Mouse (Mus musculus) midbrain, embryonic 15.5 days (tissue): Measurements from ENCODE around the gene Csnk1e. TPM values are rescaled to one million over a fixed set of nuclear protein-coding genes. Genes with fewer than 3 reads are reported as not detected.

Experiments used
- ATAC-seq: fragments of 200-750 bp; cut with Nextera tagmentation; replicated peaks from 2 replicates; pipeline ENCODE4 v1.8.0; 2017; ENCODE audit warnings: moderate TSS enrichment
- H3K27ac ChIP-seq: fragments of 300-500 bp; sonication (generic); 2 replicates; pipeline ENCODE4 v1.5.1; 2015; ENCODE audit warnings: mild to moderate bottlenecking, inconsistent platforms
- H3K27me3 ChIP-seq: fragments of 300-500 bp; sonication (generic); replicated peaks from 2 replicates; pipeline ENCODE4 v1.6.1; 2015; ENCODE audit warnings: inconsistent platforms
- H3K36me3 ChIP-seq: fragments of 300-500 bp; sonication (generic); replicated peaks from 2 replicates; pipeline ENCODE4 v1.6.1; 2015; ENCODE audit warnings: inconsistent platforms
- H3K4me1 ChIP-seq: fragments of 300-500 bp; sonication (generic); 2 replicates; pipeline ENCODE4 v1.6.1; 2015; ENCODE audit warnings: inconsistent platforms
- H3K4me2 ChIP-seq: fragments of 300-500 bp; sonication (generic); 2 replicates; pipeline ENCODE4 v1.6.1; 2015; ENCODE audit warnings: inconsistent platforms, mild to moderate bottlenecking, moderate library complexity
- H3K4me3 ChIP-seq: fragments of 300-500 bp; sonication (generic); 2 replicates; pipeline ENCODE4 v1.5.1; 2015; ENCODE audit warnings: mild to moderate bottlenecking, inconsistent platforms
- H3K9ac ChIP-seq: fragments of 300-500 bp; sonication (generic); 2 replicates; pipeline ENCODE4 v1.6.1; 2015; ENCODE audit warnings: mild to moderate bottlenecking, inconsistent platforms
- H3K9me3 ChIP-seq: fragments of 300-500 bp; sonication (generic); 2 replicates; pipeline ENCODE4 v1.6.1; 2016; ENCODE audit warnings: inconsistent platforms
- WGBS: fragments of 180-500 bp; shearing (Covaris S2); methylation state at CpG from one replicate; pipeline ENCODE4 v1.1.7; 2015; ENCODE audit warnings: mixed read lengths; 5-methylcytosine and 5-hydroxymethylcytosine counted together
- polyA plus RNA-seq: library from polyadenylated mRNA; unstranded; fragments of >200 nt; fragmentation: Nextera tagmentation; extraction: Ambion mirVana; gene quantifications from 2 replicates; pipeline ENCODE4 v1.2.1, GENCODE M21; 2015

The Csnk1e gene
- polyA plus RNA-seq, 1 experiment from 2014 or later: 284 TPM

GRCm38 (mm10) chr15:79431925-79432324 is 23.4 kb downstream of the Csnk1e start:
- no peak overlapping the region for H3K27ac ChIP-seq
- no peak overlapping the region for H3K9ac ChIP-seq
- 76% methylated on average over 7 of the region's 7 CpGs for WGBS
- no peaks in the 10 kb centered on the region for H3K27me3 ChIP-seq
- peaks cover 22% of the 10 kb centered on the region; the same call in 1 of the 2 replicates for H3K36me3 ChIP-seq
- no peak overlapping the region for H3K4me3 ChIP-seq
- peaks cover 27% of the 10 kb centered on the region for H3K4me1 ChIP-seq
- no peaks in the 10 kb centered on the region for H3K9me3 ChIP-seq
- ATAC-seq: no peak
- no peak overlapping the region for H3K4me2 ChIP-seq

- no peak overlapping the region for H3K9ac ChIP-seq
- ATAC-seq: no peak
- H3K4me3 ChIP-seq: no peak overlapping the region
- H3K4me2 ChIP-seq: no peak overlapping the region
- H3K9me3 ChIP-seq: no peaks in the 10 kb centered on the region
- H3K27me3 ChIP-seq: no peaks in the 10 kb centered on the region
- no peak overlapping the region for H3K27ac ChIP-seq
- H3K4me1 ChIP-seq: peaks cover 13% of the 10 kb centered on the region
- WGBS: 78% methylated on average over 10 of the region's 10 CpGs
- peaks cover 35% of the 10 kb centered on the region for H3K36me3 ChIP-seq
These were observed 24.8 kb downstream of the Csnk1e start for GRCm38 (mm10) chr15:79430461-79431000.

GRCm38 (mm10) chr15:79429994-79430393 is 25.4 kb downstream of the Csnk1e start:
- ATAC-seq: no peak
- H3K4me1 ChIP-seq: peaks cover 8% of the 10 kb centered on the region
- 92% methylated on average over 8 of the region's 9 CpGs for WGBS
- no peak overlapping the region for H3K4me3 ChIP-seq
- peaks cover 40% of the 10 kb centered on the region for H3K36me3 ChIP-seq
- no peaks in the 10 kb centered on the region for H3K9me3 ChIP-seq
- no peaks in the 10 kb centered on the region for H3K27me3 ChIP-seq
- no peak overlapping the region for H3K9ac ChIP-seq
- H3K27ac ChIP-seq: no peak overlapping the region
- H3K4me2 ChIP-seq: no peak overlapping the region

- Histone ChIP-seq H3K4me1 (peaks cover 7% of the 10 kb centered on the region; the same call in 1 of the 2 replicates), H3K27me3 (no peaks in the 10 kb centered on the region), H3K9me3 (no peaks in the 10 kb centered on the region), H3K4me2 (no peak overlapping the region), H3K4me3 (no peak overlapping the region), H3K27ac (no peak overlapping the region), H3K36me3 (peaks cover 45% of the 10 kb centered on the region), H3K9ac (no peak overlapping the region)
- no peak for ATAC-seq
- WGBS: 87% methylated on average over 12 of the region's 12 CpGs
These were observed 25.8 kb downstream of the Csnk1e start for GRCm38 (mm10) chr15:79429527-79429926.

- H3K9ac ChIP-seq: no peak overlapping the region
- no peaks in the 10 kb centered on the region for H3K27me3 ChIP-seq
- peaks cover 51% of the 10 kb centered on the region for H3K36me3 ChIP-seq
- no peak overlapping the region for H3K4me2 ChIP-seq
- peaks cover 7% of the 10 kb centered on the region; the same call in 1 of the 2 replicates for H3K4me1 ChIP-seq
- no peak overlapping the region for H3K27ac ChIP-seq
- no peak overlapping the region for H3K4me3 ChIP-seq
- H3K9me3 ChIP-seq: no peaks in the 10 kb centered on the region
- ATAC-seq: no peak
- 74% methylated on average over 4 of the region's 4 CpGs for WGBS
These were observed 26.8 kb downstream of the Csnk1e start for GRCm38 (mm10) chr15:79428616-79429015.

- no peak overlapping the region for H3K27ac ChIP-seq
- no peaks in the 10 kb centered on the region for H3K27me3 ChIP-seq
- H3K4me2 ChIP-seq: no peak overlapping the region
- ATAC-seq: no peak
- H3K36me3 ChIP-seq: peaks cover 62% of the 10 kb centered on the region
- 80% methylated on average over 6 of the region's 6 CpGs for WGBS
- no peaks in the 10 kb centered on the region for H3K4me1 ChIP-seq
- no peak overlapping the region for H3K4me3 ChIP-seq
- H3K9ac ChIP-seq: no peak overlapping the region
- H3K9me3 ChIP-seq: no peaks in the 10 kb centered on the region
These were observed 27.9 kb downstream of the Csnk1e start for GRCm38 (mm10) chr15:79427516-79427915.

- H3K27ac ChIP-seq: no peak overlapping the region
- H3K4me3 ChIP-seq: no peak overlapping the region
- H3K27me3 ChIP-seq: no peaks in the 10 kb centered on the region
- no peak overlapping the region for H3K9ac ChIP-seq
- no peaks in the 10 kb centered on the region for H3K4me1 ChIP-seq
- no peaks in the 10 kb centered on the region for H3K9me3 ChIP-seq
- ATAC-seq: no peak
- no peak overlapping the region for H3K4me2 ChIP-seq
- WGBS: 83% methylated on average over 11 of the region's 11 CpGs
- H3K36me3 ChIP-seq: peaks cover 76% of the 10 kb centered on the region
These were observed 29.9 kb downstream of the Csnk1e start for GRCm38 (mm10) chr15:79425516-79425915.

- Histone ChIP-seq H3K27ac (no peak overlapping the region), H3K36me3 (peaks cover 80% of the 10 kb centered on the region), H3K4me3 (no peak overlapping the region), H3K27me3 (no peaks in the 10 kb centered on the region), H3K9ac (no peak overlapping the region), H3K4me2 (no peak overlapping the region), H3K4me1 (no peaks in the 10 kb centered on the region), H3K9me3 (no peaks in the 10 kb centered on the region)
- no peak for ATAC-seq
- WGBS: 94% methylated on average over 17 of the region's 17 CpGs
These were observed 30.8 kb downstream of the Csnk1e start for GRCm38 (mm10) chr15:79424602-79425001.

GRCm38 (mm10) chr15:79422715-79423243 is 32.6 kb downstream of the Csnk1e start:
- 88% methylated on average over 6 of the region's 6 CpGs for WGBS
- Histone ChIP-seq H3K4me2 (no peak overlapping the region), H3K9me3 (no peaks in the 10 kb centered on the region), H3K9ac (no peak overlapping the region), H3K27me3 (no peaks in the 10 kb centered on the region), H3K36me3 (peaks cover 81% of the 10 kb centered on the region), H3K4me1 (no peaks in the 10 kb centered on the region), H3K27ac (no peak overlapping the region), H3K4me3 (no peak overlapping the region)
- ATAC-seq: no peak

- no peak overlapping the region for H3K4me3 ChIP-seq
- WGBS: 89% methylated on average over 11 of the region's 11 CpGs
- ATAC-seq: no peak
- no peak overlapping the region for H3K27ac ChIP-seq
- H3K9me3 ChIP-seq: no peaks in the 10 kb centered on the region
- no peaks in the 10 kb centered on the region for H3K27me3 ChIP-seq
- no peak overlapping the region for H3K4me2 ChIP-seq
- H3K9ac ChIP-seq: no peak overlapping the region
- H3K4me1 ChIP-seq: no peaks in the 10 kb centered on the region
- peaks cover 46% of the 10 kb centered on the region for H3K36me3 ChIP-seq
These were observed 36.7 kb downstream of the Csnk1e start for GRCm38 (mm10) chr15:79418677-79419076.

- WGBS: 94% methylated on average over 3 of the region's 3 CpGs
- ATAC-seq: no peak
These were observed 37.1 kb downstream of the Csnk1e start for GRCm38 (mm10) chr15:79418265-79418664.

GRCm38 (mm10) chr15:79417379-79417778 is 38.0 kb downstream of the Csnk1e start:
- 96% methylated on average over 3 of the region's 3 CpGs for WGBS
- no peak overlapping the region for H3K9ac ChIP-seq

More at GRCm38 (mm10) chr15:79418265-79418664, 37.1 kb downstream of the Csnk1e start:
- no peak overlapping the region for H3K9ac ChIP-seq
- no peaks in the 10 kb centered on the region for H3K9me3 ChIP-seq
- H3K36me3 ChIP-seq: peaks cover 42% of the 10 kb centered on the region
- H3K27ac ChIP-seq: no peak overlapping the region
- H3K27me3 ChIP-seq: no peaks in the 10 kb centered on the region
- H3K4me3 ChIP-seq: no peak overlapping the region
- no peak overlapping the region for H3K4me2 ChIP-seq
- no peaks in the 10 kb centered on the region for H3K4me1 ChIP-seq

GRCm38 (mm10) chr15:79416460-79417085 is 38.8 kb downstream of the Csnk1e start:
- Histone ChIP-seq H3K4me3 (no peak overlapping the region), H3K27ac (no peak overlapping the region), H3K27me3 (no peaks in the 10 kb centered on the region), H3K9ac (no peak overlapping the region), H3K9me3 (no peaks in the 10 kb centered on the region), H3K36me3 (peaks cover 26% of the 10 kb centered on the region), H3K4me2 (no peak overlapping the region), H3K4me1 (no peaks in the 10 kb centered on the region)
- no peak for ATAC-seq
- WGBS: 93% methylated on average over 10 of the region's 10 CpGs

More at GRCm38 (mm10) chr15:79417379-79417778, 38.0 kb downstream of the Csnk1e start:
- Histone ChIP-seq H3K36me3 (peaks cover 33% of the 10 kb centered on the region), H3K4me1 (no peaks in the 10 kb centered on the region), H3K4me2 (no peak overlapping the region), H3K9me3 (no peaks in the 10 kb centered on the region), H3K4me3 (no peak overlapping the region), H3K27me3 (no peaks in the 10 kb centered on the region), H3K27ac (no peak overlapping the region)
- ATAC-seq: no peak
